Mouse (Mus musculus) neural tube, embryonic 11.5 days (tissue): ENCODE results near the gene Siglecg. TPM values are rescaled to one million over a fixed set of nuclear protein-coding genes. Genes with fewer than 3 reads are reported as not detected.
A peak's percentile ranks its signal among the peaks of the same experiment; 100 is the strongest.
"Not testable (repeated sequence)": the region's sequence is repeated elsewhere in the genome, so short reads cannot be mapped to it uniquely, and the experiment has no call there.

ENCODE experiments used
- ATAC-seq: fragments of 200-750 bp; cut with Nextera tagmentation; 2 replicates; pipeline ENCODE4 v1.8.0; 2017; ENCODE audit warnings: moderate number of reproducible peaks, mild to moderate bottlenecking, moderate TSS enrichment, moderate library complexity; ENCODE audit not compliant: insufficient read depth, low FRiP score, low TSS enrichment
- DNase-seq: peaks from one replicate; pipeline ENCODE4 v3.0.0-alpha.2; 2015; ENCODE audit warnings: low spot score
- H3K27ac ChIP-seq: fragments of 300-500 bp; sonication (generic); 2 replicates; pipeline ENCODE4 v1.5.1; 2014; ENCODE audit warnings: low read depth, mild to moderate bottlenecking, low read length
- H3K27me3 ChIP-seq: fragments of 300-500 bp; sonication (generic); 2 replicates; pipeline ENCODE4 v1.6.1; 2014; ENCODE audit warnings: mild to moderate bottlenecking, low read length, mixed read lengths; ENCODE audit not compliant: control insufficient read depth, insufficient read depth
- H3K36me3 ChIP-seq: fragments of 300-500 bp; sonication (generic); 2 replicates; pipeline ENCODE4 v1.6.1; 2014; ENCODE audit warnings: mild to moderate bottlenecking, low read length, moderate library complexity, mixed read lengths; ENCODE audit not compliant: control insufficient read depth, insufficient read depth
- H3K4me1 ChIP-seq: fragments of 300-500 bp; sonication (generic); 2 replicates; pipeline ENCODE4 v1.6.1; 2014; ENCODE audit warnings: low read length, mixed read lengths; ENCODE audit not compliant: control insufficient read depth, insufficient read depth
- H3K4me2 ChIP-seq: fragments of 300-500 bp; sonication (generic); 2 replicates; pipeline ENCODE4 v1.6.1; 2014; ENCODE audit warnings: low read depth, mild to moderate bottlenecking, moderate library complexity
- H3K4me3 ChIP-seq: fragments of 300-500 bp; sonication (generic); 2 replicates; pipeline ENCODE4 v1.5.1; 2014; ENCODE audit warnings: low read depth, low read length
- H3K9ac ChIP-seq: fragments of 300-500 bp; sonication (generic); 2 replicates; pipeline ENCODE4 v1.6.1; 2014; ENCODE audit warnings: mild to moderate bottlenecking, low read length
- H3K9me3 ChIP-seq: fragments of 300-500 bp; sonication (generic); 2 replicates; pipeline ENCODE4 v1.6.1; 2016; ENCODE audit warnings: low read length; ENCODE audit not compliant: control insufficient read depth
- WGBS: fragments of 180-500 bp; shearing (Covaris S2); extraction: QIAGEN DNeasy Blood & Tissue Kit; methylation state at CpG from one replicate; pipeline ENCODE4 v1.1.7; 2014; 5-methylcytosine and 5-hydroxymethylcytosine counted together
- polyA plus RNA-seq: library from polyadenylated mRNA; unstranded; fragments of >200 nt; fragmentation: Nextera tagmentation; extraction: Ambion mirVana; gene quantifications from 2 replicates; pipeline ENCODE4 v1.2.1, GENCODE M21; 2014

Siglecg gene
- polyA plus RNA-seq, 1 experiment from 2014 or later, result 0.08 TPM

DNA sequence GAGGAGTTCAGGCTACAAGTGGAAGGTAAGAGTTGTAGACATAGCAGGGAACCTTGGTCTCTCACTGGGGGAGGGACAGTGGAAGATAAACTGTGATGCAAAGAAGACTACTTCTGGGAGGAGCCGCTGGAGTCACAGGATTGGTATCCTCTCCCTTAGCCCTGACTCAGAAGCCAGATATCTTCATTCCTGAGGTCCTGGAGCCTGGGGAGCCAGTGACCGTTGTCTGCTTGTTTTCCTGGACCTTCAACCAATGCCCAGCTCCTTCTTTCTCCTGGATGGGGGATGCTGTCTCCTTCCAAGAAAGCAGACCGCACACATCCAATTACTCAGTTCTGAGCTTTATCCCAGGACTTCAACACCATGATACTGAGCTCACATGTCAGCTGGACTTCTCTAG, 1.1 kb downstream of the Siglecg start:
- Histone ChIP-seq H3K36me3 (no peaks in the 10 kb centered on the region), H3K4me1 (no peaks in the 10 kb centered on the region), H3K4me2 (no peak overlapping the region), H3K27ac (no peak overlapping the region), H3K27me3 (no peaks in the 10 kb centered on the region), H3K9me3 (no peaks in the 10 kb centered on the region), H3K4me3 (no peak overlapping the region), H3K9ac (no peak overlapping the region)
- DNase-seq (no peak), ATAC-seq (no peak)
- WGBS, result 81% methylated on average over 3 of the region's 3 CpGs

DNA sequence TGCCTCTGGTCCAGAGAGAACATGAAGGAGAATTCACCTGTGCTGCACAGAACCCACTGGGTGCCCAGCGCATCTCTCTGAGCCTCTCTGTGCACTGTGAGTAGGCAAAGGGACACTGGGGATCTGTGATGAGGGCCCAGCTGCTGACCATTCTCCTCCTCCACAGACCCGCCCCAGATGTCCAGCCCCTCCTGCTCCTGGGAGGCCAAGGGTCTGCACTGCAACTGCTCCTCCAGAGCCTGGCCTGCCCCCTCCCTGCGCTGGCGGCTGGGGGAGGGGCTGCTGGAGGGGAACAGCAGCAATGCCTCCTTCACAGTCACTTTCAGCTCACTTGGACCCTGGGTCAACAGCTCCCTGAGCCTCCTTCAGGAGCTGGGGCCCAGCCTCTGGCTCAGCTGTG, 3.7 kb downstream of the Siglecg start:
- not testable (repeated sequence) for H3K4me2 ChIP-seq, H3K9ac ChIP-seq, DNase-seq, H3K27ac ChIP-seq, ATAC-seq, H3K27me3 ChIP-seq, H3K9me3 ChIP-seq, H3K4me1 ChIP-seq, H3K36me3 ChIP-seq, H3K4me3 ChIP-seq
- 33% methylated on average over 4 of the region's 4 CpGs for WGBS

DNA sequence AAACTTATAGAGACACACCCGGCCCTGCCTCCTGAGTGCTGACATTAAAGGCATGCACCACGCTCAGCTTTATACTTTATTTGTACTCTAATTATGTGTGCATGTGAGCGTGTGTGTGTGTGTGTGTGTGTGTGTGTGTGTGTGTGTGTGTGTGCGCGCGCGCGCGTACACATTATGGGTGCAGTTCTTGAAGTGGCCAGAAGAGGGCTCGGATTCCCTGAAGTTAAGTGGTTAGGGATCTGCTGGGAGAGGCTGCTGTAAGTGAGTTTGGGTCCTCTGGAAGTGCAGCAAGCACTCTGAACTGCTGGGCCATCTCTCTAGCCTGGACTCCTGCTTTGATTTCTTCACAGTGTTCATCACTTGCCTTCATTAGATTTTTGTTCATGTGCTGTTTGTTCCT, 9.3 kb downstream of the Siglecg start:
- ATAC-seq (no peak), DNase-seq (no peak)
- Histone ChIP-seq H3K36me3 (no peaks in the 10 kb centered on the region), H3K27ac (no peak overlapping the region), H3K4me1 (no peaks in the 10 kb centered on the region), H3K27me3 (no peaks in the 10 kb centered on the region), H3K4me3 (no peak overlapping the region), H3K4me2 (no peak overlapping the region), H3K9me3 (no peaks in the 10 kb centered on the region), H3K9ac (no peak overlapping the region)
- 82% methylated on average over 10 of the region's 10 CpGs for WGBS

DNA sequence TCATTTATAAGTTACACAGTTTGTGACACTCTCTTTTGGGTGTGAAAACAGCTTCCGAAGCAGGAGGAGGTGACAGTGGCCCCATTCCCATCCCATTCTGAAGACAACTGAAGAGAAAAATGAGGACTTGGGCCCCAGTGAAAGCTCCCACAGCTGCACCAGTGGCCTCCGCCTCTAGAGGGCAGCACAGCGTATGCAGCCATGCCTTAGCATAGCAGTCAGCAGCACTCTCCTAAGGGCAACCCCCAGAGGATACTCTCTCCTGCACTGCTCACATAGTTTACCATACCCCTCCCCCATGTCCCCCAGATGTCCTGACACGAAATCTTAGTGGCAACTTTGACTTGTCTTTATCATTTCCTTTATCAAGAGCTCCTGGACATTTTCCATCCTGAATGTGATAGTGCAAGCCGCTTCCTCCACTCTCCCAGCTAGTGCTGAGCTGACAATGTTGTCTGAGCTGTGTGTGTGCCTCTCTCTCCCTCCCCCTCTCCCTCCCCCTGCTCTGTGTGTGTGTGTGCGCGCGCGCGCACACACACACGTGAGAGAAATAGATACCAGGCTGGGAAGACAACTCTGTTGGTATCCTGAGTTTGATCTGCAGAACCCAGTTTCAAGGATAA, 15.1 kb downstream of the Siglecg start:
- no peak overlapping the region for H3K4me2 ChIP-seq
- peak; percentile 83 for DNase-seq
- no peak overlapping the region for H3K4me3 ChIP-seq
- H3K27me3 ChIP-seq, result no peaks in the 10 kb centered on the region
- WGBS, result 16% methylated on average over 11 of the region's 11 CpGs
- no peaks in the 10 kb centered on the region for H3K4me1 ChIP-seq
- no peak overlapping the region for H3K27ac ChIP-seq
- H3K36me3 ChIP-seq, result no peaks in the 10 kb centered on the region
- H3K9me3 ChIP-seq, result no peaks in the 10 kb centered on the region
- ATAC-seq, result peak; percentile 75; the same call in 1 of the 2 replicates
- H3K9ac ChIP-seq, result no peak overlapping the region

DNA sequence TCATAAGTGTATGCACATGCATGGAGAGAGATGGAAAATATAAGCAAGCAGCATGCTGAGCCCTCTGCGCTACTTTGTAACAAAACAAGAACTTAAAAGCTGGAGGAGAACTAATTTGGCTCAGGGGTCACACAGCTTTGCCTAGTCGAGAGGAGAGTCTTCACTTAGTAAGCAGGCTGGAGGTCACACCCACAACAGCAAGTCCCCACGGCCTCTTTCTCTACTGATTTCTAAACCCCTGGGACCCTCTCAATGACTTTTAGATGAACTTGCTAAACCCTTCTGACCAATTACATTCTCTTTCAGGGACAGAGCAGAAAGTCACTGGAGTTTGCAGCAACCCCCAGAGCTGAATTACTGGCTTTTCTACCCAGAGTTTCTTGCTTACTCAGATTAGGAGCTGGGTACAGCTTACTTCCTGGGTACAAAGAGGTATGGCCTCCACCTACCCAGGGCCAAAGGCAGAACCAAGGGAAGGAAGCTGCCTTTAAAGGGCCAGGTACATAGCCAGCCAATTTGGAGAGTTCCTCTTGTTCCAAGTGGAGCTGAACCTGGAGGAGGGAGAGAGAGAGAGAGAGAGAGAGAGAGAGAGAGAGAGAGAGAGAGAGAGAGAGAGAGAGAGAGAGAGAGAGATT, 16.1 kb downstream of the Siglecg start:
- Histone ChIP-seq H3K27me3 (no peaks in the 10 kb centered on the region), H3K4me3 (no peak overlapping the region), H3K9me3 (no peaks in the 10 kb centered on the region), H3K36me3 (no peaks in the 10 kb centered on the region), H3K9ac (no peak overlapping the region), H3K27ac (no peak overlapping the region), H3K4me1 (no peaks in the 10 kb centered on the region), H3K4me2 (no peak overlapping the region)
- ATAC-seq (no peak), DNase-seq (no peak)
- 73% methylated on average over 3 of the region's 3 CpGs for WGBS

DNA sequence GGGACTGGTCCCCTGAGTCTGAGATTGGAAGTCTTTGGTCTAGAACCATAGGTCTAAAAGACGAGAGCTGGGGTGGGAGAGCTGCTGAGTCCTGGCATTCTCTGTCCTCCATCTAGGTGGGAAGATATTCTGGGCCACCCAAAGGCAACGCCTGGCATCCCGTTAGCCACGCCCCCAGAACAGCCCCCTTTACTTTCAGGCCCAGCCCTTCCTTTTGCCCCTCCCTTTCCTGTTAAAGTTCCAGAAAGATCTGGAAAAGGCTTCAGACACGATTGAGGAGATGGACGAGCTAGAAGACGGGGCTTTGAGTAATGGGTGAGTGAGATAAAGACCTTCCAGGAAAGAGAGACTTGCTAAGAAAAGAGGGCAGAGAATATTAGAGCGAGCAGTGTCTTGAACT, 19.4 kb downstream of the Siglecg start, which contains the start of gene Lim2:
Lim2 (plus strand) TSS at position 265 of the 400 bp plus-strand sequence.
- Histone ChIP-seq H3K4me2 (no peak within 1 kb of the TSS), H3K27me3 (no peaks in the 10 kb centered on the region), H3K9ac (no peak within 1 kb of the TSS), H3K9me3 (no peaks in the 10 kb centered on the region), H3K4me3 (no peak within 1 kb of the TSS), H3K27ac (no peak within 1 kb of the TSS), H3K36me3 (no peaks in the 10 kb centered on the region), H3K4me1 (no peaks in the 10 kb centered on the region)
- 87% methylated on average over 8 of the region's 8 CpGs for WGBS
- ATAC-seq, result no peak
- no peak for DNase-seq

DNA sequence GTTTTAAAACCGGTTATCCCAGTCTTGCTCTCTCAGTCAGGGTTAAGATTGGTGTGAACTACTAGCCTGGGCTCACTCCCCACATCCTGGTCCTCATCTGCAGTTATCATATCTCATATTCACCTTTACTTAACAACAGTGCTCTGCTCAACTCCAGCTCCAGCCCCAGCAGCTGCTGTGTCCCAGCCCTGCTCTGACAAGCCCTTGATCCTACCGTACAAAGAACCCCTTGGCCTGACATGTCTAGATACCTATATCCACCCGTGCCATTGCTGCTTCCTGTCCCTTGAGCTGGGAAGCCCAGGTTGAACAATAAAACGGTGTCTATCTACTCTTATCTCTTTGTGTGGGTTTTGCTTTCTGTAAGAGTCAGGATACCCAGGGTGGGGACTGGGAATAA, 21.5 kb downstream of the Siglecg start:
- no peaks in the 10 kb centered on the region for H3K4me1 ChIP-seq
- no peak for ATAC-seq
- H3K27me3 ChIP-seq, result no peaks in the 10 kb centered on the region
- H3K9me3 ChIP-seq, result no peaks in the 10 kb centered on the region
- 58% methylated on average over 4 of the region's 4 CpGs for WGBS
- no peak overlapping the region for H3K4me3 ChIP-seq
- no peak for DNase-seq
- H3K27ac ChIP-seq, result no peak overlapping the region
- H3K36me3 ChIP-seq, result no peaks in the 10 kb centered on the region
- no peak overlapping the region for H3K4me2 ChIP-seq
- H3K9ac ChIP-seq, result no peak overlapping the region

DNA sequence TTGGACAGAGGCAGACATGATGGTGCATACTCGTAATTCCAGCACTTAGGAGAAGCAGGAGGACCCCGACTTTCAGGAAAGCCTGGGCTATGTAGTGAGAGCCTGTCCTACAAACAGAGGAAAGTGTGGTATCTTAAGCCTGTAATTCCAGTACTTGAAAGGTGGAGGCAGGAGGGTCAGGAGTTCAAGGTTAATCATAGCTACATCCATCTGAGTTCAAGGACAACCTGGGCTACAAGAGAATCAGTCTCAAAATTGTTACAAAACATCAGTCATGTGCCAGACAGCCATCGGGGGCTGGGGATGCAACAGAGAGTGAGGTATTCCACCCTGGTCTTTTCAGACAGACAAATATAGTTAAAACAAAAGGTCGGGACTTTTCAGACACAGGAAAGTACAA, 24.9 kb downstream of the Siglecg start:
- Histone ChIP-seq H3K36me3 (no peaks in the 10 kb centered on the region), H3K4me2 (no peak overlapping the region), H3K9ac (no peak overlapping the region), H3K4me1 (no peaks in the 10 kb centered on the region), H3K9me3 (no peaks in the 10 kb centered on the region), H3K4me3 (no peak overlapping the region), H3K27me3 (no peaks in the 10 kb centered on the region), H3K27ac (no peak overlapping the region)
- no peak for ATAC-seq
- no peak for DNase-seq
- WGBS, result 77% methylated on average over 4 of the region's 4 CpGs

DNA sequence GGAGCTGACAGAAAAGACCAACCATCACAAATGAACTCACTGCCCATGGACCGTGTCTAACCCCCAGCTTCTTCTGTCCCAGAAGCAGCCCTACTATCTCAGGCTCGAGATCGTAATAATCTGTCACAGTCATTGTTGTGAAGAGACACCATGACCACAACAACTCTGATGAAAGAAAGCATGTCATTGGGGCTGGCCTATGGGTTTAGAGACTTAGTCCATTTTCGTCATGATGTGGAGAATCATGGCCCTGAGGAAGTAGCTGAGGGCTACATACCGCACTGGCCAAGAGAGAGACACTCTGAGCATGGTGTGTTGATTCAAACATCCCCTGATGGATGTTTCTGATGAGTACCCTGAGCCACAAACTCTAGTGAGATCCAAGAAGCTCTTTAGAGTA, 26.7 kb downstream of the Siglecg start:
- H3K4me3 ChIP-seq, result no peak overlapping the region
- H3K9me3 ChIP-seq, result no peaks in the 10 kb centered on the region
- 89% methylated on average over 5 of the region's 5 CpGs for WGBS
- H3K27me3 ChIP-seq, result no peaks in the 10 kb centered on the region
- H3K4me2 ChIP-seq, result no peak overlapping the region
- H3K9ac ChIP-seq, result no peak overlapping the region
- DNase-seq, result no peak
- H3K4me1 ChIP-seq, result no peaks in the 10 kb centered on the region
- no peaks in the 10 kb centered on the region for H3K36me3 ChIP-seq
- ATAC-seq, result no peak
- no peak overlapping the region for H3K27ac ChIP-seq
